8 mouse cellular contexts compared by ENCODE assay signal in genomic region chr4:155847591-155848352, GRCm38 (mm10). TPM values are rescaled to one million over a fixed set of nuclear protein-coding genes. Genes with fewer than 3 reads are reported as not detected.
DNase-seq lines count a peak whose midpoint lies in the region; ATAC-seq and TF ChIP-seq lines count a peak whose summit lies in the region.

No protein-coding gene starts in this region.

- H3K9me3 ChIP-seq in embryonic facial prominence, embryonic 11.5 days (replicated peaks; ENCODE audit: control insufficient read depth, low read length): no peaks in the 10 kb centered on the region
- no peaks in the 10 kb centered on the region for H3K9me3 ChIP-seq in heart, embryonic 15.5 days (replicated peaks)
- H3K9me3 ChIP-seq in stomach, postnatal 0 days (ENCODE audit: control insufficient read depth, low read length): no peaks in the 10 kb centered on the region

- DNase-seq in 416B (ENCODE audit: low read depth): peak; percentile 36
- peak; percentile 51 for DNase-seq in MN1 (ENCODE audit: low spot score)
- DNase-seq in embryonic facial prominence, embryonic 11.5 days (ENCODE audit: low spot score): peak; percentile 40
- peak; percentile 70 to 74 for DNase-seq in kidney, postnatal 36 days
- peak; percentile 64 for DNase-seq in stomach, postnatal 0 days (ENCODE audit: low spot score)
- no peak for DNase-seq in frontal cortex, adult 2 months (ENCODE audit: extremely low spot score in 1 of 2, low spot score in 1 of 2)

- H3K4me3 ChIP-seq in embryonic facial prominence, embryonic 11.5 days (ENCODE audit: low read depth, low read length): peak overlapping the region; percentile 79
- H3K4me3 ChIP-seq in heart, embryonic 15.5 days: peak overlapping the region; percentile 81
- peak overlapping the region; percentile 71 for H3K4me3 ChIP-seq in stomach, postnatal 0 days (ENCODE audit: low read depth, low read length)

- H3K4me1 ChIP-seq in embryonic facial prominence, embryonic 11.5 days (ENCODE audit: control insufficient read depth, insufficient read depth, low read length): no peaks in the 10 kb centered on the region; the same call in 1 of the 2 replicates
- peaks cover 32% of the 10 kb centered on the region for H3K4me1 ChIP-seq in heart, embryonic 15.5 days (replicated peaks)
- peaks cover 8% of the 10 kb centered on the region for H3K4me1 ChIP-seq in stomach, postnatal 0 days (replicated peaks; ENCODE audit: control insufficient read depth, insufficient read depth)

- H3K36me3 ChIP-seq in embryonic facial prominence, embryonic 11.5 days (replicated peaks; ENCODE audit: control insufficient read depth, insufficient read depth, low read depth, low read length): no peaks in the 10 kb centered on the region
- H3K36me3 ChIP-seq in heart, embryonic 15.5 days: no peaks in the 10 kb centered on the region; the same call in 1 of the 2 replicates
- peaks cover 4% of the 10 kb centered on the region; the same call in 1 of the 2 replicates for H3K36me3 ChIP-seq in stomach, postnatal 0 days (ENCODE audit: control insufficient read depth, insufficient read depth, low read length)

- no peak for TF ChIP-seq EP300 in stomach, postnatal 0 days (optimal IDR thresholded peaks at IDR 0.05)

- 2% methylated on average over 58 of the region's 69 CpGs for whole genome bisulfite sequencing in embryonic facial prominence, embryonic 11.5 days
- WGBS in heart, embryonic 15.5 days: 2% methylated on average over 61 of the region's 69 CpGs
- WGBS in stomach, postnatal 0 days: under 1% methylated on average over 47 of the region's 69 CpGs

- H3K27ac ChIP-seq in embryonic facial prominence, embryonic 11.5 days (replicated peaks; ENCODE audit: low read depth, low read length): no peak overlapping the region; the same call in 1 of the 2 replicates
- peak overlapping the region; percentile 63 for H3K27ac ChIP-seq in heart, embryonic 15.5 days
- H3K27ac ChIP-seq in stomach, postnatal 0 days (replicated peaks): peak overlapping the region; percentile 81

- peak; percentile 39 for ATAC-seq in embryonic facial prominence, embryonic 11.5 days (replicated peaks; ENCODE audit: insufficient number of reproducible peaks, low FRiP score, low TSS enrichment, low read depth)
- no peak; the same call in none of the 2 replicates for ATAC-seq in heart, embryonic 15.5 days (replicated peaks; ENCODE audit: insufficient number of reproducible peaks, insufficient read depth, low FRiP score, low read depth)
- ATAC-seq in megakaryocyte progenitor cell, adult 5-6 weeks (replicated peaks; ENCODE audit: poor library complexity): peak; percentile 21; the same call in 1 of the 2 replicates
- ATAC-seq in stomach, postnatal 0 days (ENCODE audit: low FRiP score, low TSS enrichment): peak; percentile 19

- peak overlapping the region; percentile 82 for H3K9ac ChIP-seq in embryonic facial prominence, embryonic 11.5 days (replicated peaks; ENCODE audit: low read length)
- peak overlapping the region; percentile 83 for H3K9ac ChIP-seq in heart, embryonic 15.5 days
- peak overlapping the region; percentile 91 for H3K9ac ChIP-seq in stomach, postnatal 0 days (ENCODE audit: low read length)

- H3K27me3 ChIP-seq in embryonic facial prominence, embryonic 11.5 days (ENCODE audit: control insufficient read depth, insufficient read depth, low read length): no peaks in the 10 kb centered on the region
- no peaks in the 10 kb centered on the region for H3K27me3 ChIP-seq in heart, embryonic 15.5 days
- no peaks in the 10 kb centered on the region for H3K27me3 ChIP-seq in stomach, postnatal 0 days (ENCODE audit: control insufficient read depth, insufficient read depth, low read length)

- TF ChIP-seq CTCF in stomach, postnatal 0 days (IDR thresholded peaks at IDR 0.05; ENCODE audit: low read depth): 0 out of 2 replicates have a peak, but pooled peaks have one; percentile 7

- peak overlapping the region; percentile 90 for H3K4me2 ChIP-seq in embryonic facial prominence, embryonic 11.5 days (ENCODE audit: low read depth, low read length)
- peak overlapping the region; percentile 88 for H3K4me2 ChIP-seq in heart, embryonic 15.5 days
- peak overlapping the region; percentile 89 for H3K4me2 ChIP-seq in stomach, postnatal 0 days (replicated peaks; ENCODE audit: low read depth)

RNA-seq across cellular contexts. Expression of gene Dvl1, which starts 0.6 kb away (rescaled TPM):
- polyA plus RNA-seq in embryonic facial prominence, embryonic 11.5 days (2014; fragmentation: Nextera tagmentation; extraction: Ambion mirVana): 6.8 and 7.7 TPM in 2 replicates
- 8.1 and 12.2 TPM in 2 replicates for polyA plus RNA-seq in heart, embryonic 15.5 days (2015; fragmentation: Nextera tagmentation; extraction: Ambion mirVana)
- 9.6 and 9.9 TPM in 2 replicates for total RNA-seq in megakaryocyte progenitor cell, adult 5-6 weeks (2015)
- 12.8 and 13.0 TPM in 2 replicates for total RNA-seq in megakaryocyte progenitor cell, adult 5-6 weeks (2017)
- 8.1 and 10.4 TPM in 2 replicates for polyA plus RNA-seq in stomach, postnatal 0 days (2015; fragmentation: Nextera tagmentation; extraction: Ambion mirVana)
- polyA plus RNA-seq in frontal cortex, adult 2 months (2012; rRNA removed): 129 and 134 TPM in 2 replicates

RNA-seq across cellular contexts. Expression of gene Mxra8, which starts 8.3 kb away (rescaled TPM):
- 34.4 and 38.2 TPM in 2 replicates for polyA plus RNA-seq in embryonic facial prominence, embryonic 11.5 days (2014; fragmentation: Nextera tagmentation; extraction: Ambion mirVana)
- 72.7 and 91.4 TPM in 2 replicates for polyA plus RNA-seq in heart, embryonic 15.5 days (2015; fragmentation: Nextera tagmentation; extraction: Ambion mirVana)
- not detected in 2 replicates for total RNA-seq in megakaryocyte progenitor cell, adult 5-6 weeks (2015)
- total RNA-seq in megakaryocyte progenitor cell, adult 5-6 weeks (2017): not detected in 2 replicates
- polyA plus RNA-seq in stomach, postnatal 0 days (2015; fragmentation: Nextera tagmentation; extraction: Ambion mirVana): 79.4 and 88.4 TPM in 2 replicates
- polyA plus RNA-seq in frontal cortex, adult 2 months (2012; rRNA removed): 19.0 and 19.3 TPM in 2 replicates

RNA-seq across cellular contexts. Expression of gene Tas1r3, which starts 15.4 kb away (rescaled TPM):
- 0.15 and 0.27 TPM in 2 replicates for polyA plus RNA-seq in embryonic facial prominence, embryonic 11.5 days (2014; fragmentation: Nextera tagmentation; extraction: Ambion mirVana)
- 0.14 TPM in 2 replicates for polyA plus RNA-seq in heart, embryonic 15.5 days (2015; fragmentation: Nextera tagmentation; extraction: Ambion mirVana)
- 0.07 and 0.10 TPM in 2 replicates for total RNA-seq in megakaryocyte progenitor cell, adult 5-6 weeks (2015)
- total RNA-seq in megakaryocyte progenitor cell, adult 5-6 weeks (2017): 0.17 TPM in 2 replicates
- polyA plus RNA-seq in stomach, postnatal 0 days (2015; fragmentation: Nextera tagmentation; extraction: Ambion mirVana): 0.11 and 0.28 TPM in 2 replicates
- polyA plus RNA-seq in frontal cortex, adult 2 months (2012; rRNA removed): 0.36 and 0.38 TPM in 2 replicates

RNA-seq across cellular contexts. Expression of gene Aurkaip1, which starts 16.7 kb away (rescaled TPM):
- 121 and 123 TPM in 2 replicates for polyA plus RNA-seq in embryonic facial prominence, embryonic 11.5 days (2014; fragmentation: Nextera tagmentation; extraction: Ambion mirVana)
- 121 and 124 TPM in 2 replicates for polyA plus RNA-seq in heart, embryonic 15.5 days (2015; fragmentation: Nextera tagmentation; extraction: Ambion mirVana)
- 107 and 111 TPM in 2 replicates for total RNA-seq in megakaryocyte progenitor cell, adult 5-6 weeks (2015)
- 128 and 137 TPM in 2 replicates for total RNA-seq in megakaryocyte progenitor cell, adult 5-6 weeks (2017)
- polyA plus RNA-seq in stomach, postnatal 0 days (2015; fragmentation: Nextera tagmentation; extraction: Ambion mirVana): 129 and 133 TPM in 2 replicates
- polyA plus RNA-seq in frontal cortex, adult 2 months (2012; rRNA removed): 126 and 131 TPM in 2 replicates

RNA-seq across cellular contexts. Expression of gene Cptp, which starts 21.5 kb away (rescaled TPM):
- polyA plus RNA-seq in embryonic facial prominence, embryonic 11.5 days (2014; fragmentation: Nextera tagmentation; extraction: Ambion mirVana): 18.3 and 21.1 TPM in 2 replicates
- 7.8 and 10.3 TPM in 2 replicates for polyA plus RNA-seq in heart, embryonic 15.5 days (2015; fragmentation: Nextera tagmentation; extraction: Ambion mirVana)
- total RNA-seq in megakaryocyte progenitor cell, adult 5-6 weeks (2015): 7.6 and 7.8 TPM in 2 replicates
- total RNA-seq in megakaryocyte progenitor cell, adult 5-6 weeks (2017): 8.8 and 9.2 TPM in 2 replicates
- 25.0 and 26.5 TPM in 2 replicates for polyA plus RNA-seq in stomach, postnatal 0 days (2015; fragmentation: Nextera tagmentation; extraction: Ambion mirVana)
- 19.6 and 22.3 TPM in 2 replicates for polyA plus RNA-seq in frontal cortex, adult 2 months (2012; rRNA removed)

Comparison
In these comparisons a context has a peak if more than half of its experiments do, and no peak if none do; other contexts are left out.
1. DNase-seq: peak in 416B (single experiment), MN1 (single experiment), embryonic facial prominence, embryonic 11.5 days (single experiment), kidney, postnatal 36 days (2 of 2) and stomach, postnatal 0 days (single experiment); none in frontal cortex, adult 2 months (0 of 2).
2. Peak in every context shown above with its lines, with median percentiles within 50 percentile points of each other: H3K4me2 ChIP-seq, H3K4me3 ChIP-seq and H3K9ac ChIP-seq.